Comparison of ENCODE assay signal across 16 mouse cellular contexts in the genomic region with DNA sequence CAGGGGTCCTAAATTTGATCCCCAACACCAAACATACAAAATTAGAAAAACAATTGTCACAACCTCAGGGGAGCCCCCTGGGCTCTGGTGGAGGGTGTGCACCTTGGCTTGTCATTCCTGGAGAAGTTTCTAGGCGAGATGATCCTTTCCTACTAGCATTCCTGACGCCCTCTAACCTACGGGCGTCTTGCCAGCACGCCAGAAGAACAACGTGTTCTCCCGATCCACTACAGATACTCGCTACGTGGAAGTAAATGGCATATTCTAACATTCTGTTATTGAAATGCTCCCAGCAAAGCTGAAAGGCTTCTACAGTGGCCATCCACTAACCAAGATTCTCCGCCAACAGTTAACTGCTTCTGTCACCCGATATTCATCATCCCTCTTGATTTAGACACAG.
"Had no signal": no experiment of that assay in that cellular context is flagged by ENCODE, and none has a peak within 500 bp of the region (broad histone marks: within the 10 kb centered on the region; RNA-seq: fewer than 3 reads in every experiment).

No protein-coding gene starts in this region.

- ATAC-seq: inflammation-experienced regulatory T-cells, adult 6 months; intestine, postnatal 0 days had no signal

- H3K4me2 ChIP-seq: liver, embryonic 11.5 days; liver, embryonic 15.5 days; lung, embryonic 14.5 days; neural tube, embryonic 15.5 days had no signal

- H3K9me3 ChIP-seq: limb, embryonic 10.5 days; liver, embryonic 15.5 days; midbrain, embryonic 10.5 days; neural tube, embryonic 15.5 days had no signal

- H3K4me3 ChIP-seq: left cerebral cortex, adult 2 months; limb, embryonic 10.5 days; liver, embryonic 15.5 days; midbrain, embryonic 10.5 days; myocyte; neural tube, embryonic 15.5 days had no signal

- H3K27me3 ChIP-seq: liver, embryonic 15.5 days; neural tube, embryonic 15.5 days had no signal

- H3K27ac ChIP-seq: kidney, postnatal 0 days; left cerebral cortex, adult 2 months; limb, embryonic 10.5 days; liver, embryonic 15.5 days; midbrain, embryonic 10.5 days; neural tube, embryonic 15.5 days had no signal

- H3K4me1 ChIP-seq: limb, embryonic 10.5 days; liver, embryonic 15.5 days; neural tube, embryonic 15.5 days had no signal

- H3K9ac ChIP-seq: liver, embryonic 15.5 days; lung, embryonic 14.5 days; neural tube, embryonic 15.5 days had no signal

- DNase-seq: lung, embryonic 14.5 days; midbrain, embryonic 14.5 days; right cerebral cortex, adult 18-20 months; right cerebral cortex, postnatal 25 days; thymus, adult 18-20 months; thymus, postnatal 36 days had no signal
